Mouse (Mus musculus): ENCODE results near the gene Otop1. TPM values are rescaled to one million over a fixed set of nuclear protein-coding genes. Genes with fewer than 3 reads are reported as not detected.
A peak's percentile ranks its signal among the peaks of the same experiment; 100 is the strongest.

The Otop1 gene
- polyA plus RNA-seq (2016; fragmentation: Nextera tagmentation; extraction: Ambion mirVana): not detected in 2 replicates

GRCm38 (mm10) chr5:38275771-38276170 lies at the start of gene Otop1:
Gene Otop1 (plus strand): TSS chr5:38275972.
- Histone ChIP-seq H3K4me3 (replicated peaks) (peak within 1 kb of the TSS; percentile 36), H3K27me3 (peaks cover 75% of the 10 kb centered on the region)
- no peak for ATAC-seq (ENCODE audit: low FRiP score)

GRCm38 (mm10) chr5:38235422-38235821 lies 40.4 kb upstream of the Otop1 start:
- H3K36me3 ChIP-seq (replicated peaks): peaks cover 52% of the 10 kb centered on the region
- H3K4me1 ChIP-seq: no peaks in the 10 kb centered on the region
- H3K4me2 ChIP-seq: no peak overlapping the region
- H3K27me3 ChIP-seq: no peaks in the 10 kb centered on the region
- H3K4me3 ChIP-seq (replicated peaks): no peak overlapping the region
- no peak for ATAC-seq (ENCODE audit: low FRiP score)
- no peak overlapping the region for H3K27ac ChIP-seq
- no peaks in the 10 kb centered on the region for H3K9me3 ChIP-seq
- H3K9ac ChIP-seq: no peak overlapping the region
- 68% methylated on average over 4 of the region's 4 CpGs for WGBS

More at GRCm38 (mm10) chr5:38275771-38276170, at the start of gene Otop1:
- Histone ChIP-seq H3K27ac (no peak within 1 kb of the TSS), H3K9me3 (no peaks in the 10 kb centered on the region), H3K9ac (no peak within 1 kb of the TSS), H3K4me1 (peaks cover 19% of the 10 kb centered on the region), H3K36me3 (replicated peaks) (peaks cover 11% of the 10 kb centered on the region; the same call in 1 of the 2 replicates), H3K4me2 (peak within 1 kb of the TSS; percentile 49)
- under 1% methylated on average over 4 of the region's 4 CpGs for WGBS

- H3K9me3 ChIP-seq: no peaks in the 10 kb centered on the region
- peaks cover 40% of the 10 kb centered on the region for H3K36me3 ChIP-seq (replicated peaks)
- H3K4me2 ChIP-seq: no peak overlapping the region
- ATAC-seq (ENCODE audit: low FRiP score): no peak
- no peak overlapping the region for H3K4me3 ChIP-seq (replicated peaks)
- no peaks in the 10 kb centered on the region for H3K27me3 ChIP-seq
- WGBS: 95% methylated on average over 2 of the region's 2 CpGs
- peaks cover 6% of the 10 kb centered on the region for H3K4me1 ChIP-seq
- no peak overlapping the region for H3K27ac ChIP-seq
- H3K9ac ChIP-seq: no peak overlapping the region
Observed at GRCm38 (mm10) chr5:38236627-38237026, 39.1 kb upstream of the Otop1 start.

GRCm38 (mm10) chr5:38240727-38241472 lies 34.9 kb upstream of the Otop1 start:
- 33% methylated on average over 5 of the region's 5 CpGs for WGBS
- Histone ChIP-seq H3K9me3 (no peaks in the 10 kb centered on the region), H3K27ac (no peak overlapping the region), H3K4me3 (replicated peaks) (no peak overlapping the region), H3K4me1 (peaks cover 6% of the 10 kb centered on the region), H3K36me3 (replicated peaks) (0 out of 2 replicates have a peak, but pooled peaks cover 3% of the 10 kb centered on the region), H3K9ac (no peak overlapping the region), H3K4me2 (no peak overlapping the region), H3K27me3 (no peaks in the 10 kb centered on the region)
- ATAC-seq (ENCODE audit: low FRiP score): no peak

- H3K27ac ChIP-seq: no peak overlapping the region
- 79% methylated on average over 3 of the region's 3 CpGs for WGBS
- H3K4me3 ChIP-seq (replicated peaks): no peak overlapping the region
- H3K9me3 ChIP-seq: no peaks in the 10 kb centered on the region
- no peak overlapping the region for H3K9ac ChIP-seq
- 0 out of 2 replicates have a peak, but pooled peaks cover 3% of the 10 kb centered on the region for H3K36me3 ChIP-seq (replicated peaks)
- peaks cover 6% of the 10 kb centered on the region for H3K4me1 ChIP-seq
- no peaks in the 10 kb centered on the region for H3K27me3 ChIP-seq
- no peak for ATAC-seq (ENCODE audit: low FRiP score)
- no peak overlapping the region for H3K4me2 ChIP-seq
Observed at GRCm38 (mm10) chr5:38241473-38241834, 34.3 kb upstream of the Otop1 start.

GRCm38 (mm10) chr5:38241966-38242365 lies 33.8 kb upstream of the Otop1 start:
- Histone ChIP-seq H3K4me3 (replicated peaks) (no peak overlapping the region), H3K4me2 (no peak overlapping the region), H3K36me3 (replicated peaks) (0 out of 2 replicates have a peak, but pooled peaks cover under 1% of the 10 kb centered on the region), H3K9ac (no peak overlapping the region), H3K27ac (no peak overlapping the region), H3K9me3 (no peaks in the 10 kb centered on the region), H3K4me1 (peaks cover 6% of the 10 kb centered on the region), H3K27me3 (no peaks in the 10 kb centered on the region)
- WGBS: 88% methylated on average over 6 of the region's 6 CpGs
- no peak for ATAC-seq (ENCODE audit: low FRiP score)

- no peaks in the 10 kb centered on the region for H3K27me3 ChIP-seq
- WGBS: 42% methylated on average over 4 of the region's 4 CpGs
- no peaks in the 10 kb centered on the region for H3K36me3 ChIP-seq (replicated peaks)
- no peak overlapping the region for H3K27ac ChIP-seq
- no peaks in the 10 kb centered on the region for H3K4me1 ChIP-seq
- no peak overlapping the region for H3K9ac ChIP-seq
- no peak overlapping the region for H3K4me2 ChIP-seq
- H3K4me3 ChIP-seq (replicated peaks): no peak overlapping the region
- ATAC-seq (ENCODE audit: low FRiP score): no peak
- H3K9me3 ChIP-seq: no peaks in the 10 kb centered on the region
Observed at GRCm38 (mm10) chr5:38255195-38255594, 20.6 kb upstream of the Otop1 start.

- ATAC-seq (ENCODE audit: low FRiP score): no peak
- H3K4me1 ChIP-seq: no peaks in the 10 kb centered on the region
- no peak overlapping the region for H3K9ac ChIP-seq
- no peak overlapping the region for H3K4me3 ChIP-seq (replicated peaks)
- H3K27ac ChIP-seq: no peak overlapping the region
- 90% methylated on average over 3 of the region's 3 CpGs for WGBS
- no peaks in the 10 kb centered on the region for H3K27me3 ChIP-seq
- H3K9me3 ChIP-seq: no peaks in the 10 kb centered on the region
- no peaks in the 10 kb centered on the region for H3K36me3 ChIP-seq (replicated peaks)
- H3K4me2 ChIP-seq: no peak overlapping the region
Observed at GRCm38 (mm10) chr5:38255644-38256043, 20.1 kb upstream of the Otop1 start.

GRCm38 (mm10) chr5:38256551-38256950 lies 19.2 kb upstream of the Otop1 start:
- no peak for ATAC-seq (ENCODE audit: low FRiP score)
- WGBS: 88% methylated on average over 1 of the region's 1 CpGs
- Histone ChIP-seq H3K4me3 (replicated peaks) (no peak overlapping the region), H3K36me3 (replicated peaks) (no peaks in the 10 kb centered on the region), H3K9ac (no peak overlapping the region), H3K27me3 (no peaks in the 10 kb centered on the region), H3K4me2 (no peak overlapping the region), H3K4me1 (peaks cover 7% of the 10 kb centered on the region), H3K27ac (no peak overlapping the region), H3K9me3 (no peaks in the 10 kb centered on the region)

- 81% methylated on average over 8 of the region's 8 CpGs for WGBS
- peaks cover 7% of the 10 kb centered on the region for H3K4me1 ChIP-seq
- no peak overlapping the region for H3K4me3 ChIP-seq (replicated peaks)
- H3K9ac ChIP-seq: no peak overlapping the region
- peaks cover 9% of the 10 kb centered on the region for H3K36me3 ChIP-seq (replicated peaks)
- no peaks in the 10 kb centered on the region for H3K27me3 ChIP-seq
- no peak overlapping the region for H3K27ac ChIP-seq
- ATAC-seq (ENCODE audit: low FRiP score): no peak
- no peak overlapping the region for H3K4me2 ChIP-seq
- H3K9me3 ChIP-seq: no peaks in the 10 kb centered on the region
Observed at GRCm38 (mm10) chr5:38258034-38258772, 17.6 kb upstream of the Otop1 start.

GRCm38 (mm10) chr5:38258773-38259146 lies 17.0 kb upstream of the Otop1 start:
- H3K27ac ChIP-seq: no peak overlapping the region
- WGBS: 82% methylated on average over 5 of the region's 5 CpGs
- H3K4me2 ChIP-seq: no peak overlapping the region
- H3K4me3 ChIP-seq (replicated peaks): no peak overlapping the region
- H3K4me1 ChIP-seq: peaks cover 7% of the 10 kb centered on the region
- no peaks in the 10 kb centered on the region for H3K27me3 ChIP-seq
- no peaks in the 10 kb centered on the region for H3K9me3 ChIP-seq
- ATAC-seq (ENCODE audit: low FRiP score): no peak
- peaks cover 15% of the 10 kb centered on the region for H3K36me3 ChIP-seq (replicated peaks)
- H3K9ac ChIP-seq: no peak overlapping the region

- 46% methylated on average over 9 of the region's 9 CpGs for WGBS
Observed at GRCm38 (mm10) chr5:38259455-38260106, 16.2 kb upstream of the Otop1 start.

More at GRCm38 (mm10) chr5:38259455-38260106, 16.2 kb upstream of the Otop1 start:
- Histone ChIP-seq H3K27ac (peak overlapping the region; percentile 66), H3K4me1 (peaks cover 7% of the 10 kb centered on the region), H3K36me3 (replicated peaks) (peaks cover 23% of the 10 kb centered on the region), H3K9ac (peak overlapping the region; percentile 90), H3K4me3 (replicated peaks) (peak overlapping the region; percentile 83), H3K9me3 (no peaks in the 10 kb centered on the region), H3K4me2 (peak overlapping the region; percentile 83), H3K27me3 (no peaks in the 10 kb centered on the region)
- ATAC-seq (ENCODE audit: low FRiP score): peak; percentile 1

All from forebrain, embryonic 12.5 days (tissue).